Mouse (Mus musculus) kidney, postnatal 25 days (tissue): ENCODE results near the gene Msi2.

Source experiments
- DNase-seq, 2 experiments: peaks; one replicate each; pipeline ENCODE4 v3.0.0; 2021; ENCODE audit warnings: mixed read lengths in 2 of 2

The Msi2 gene

DNA sequence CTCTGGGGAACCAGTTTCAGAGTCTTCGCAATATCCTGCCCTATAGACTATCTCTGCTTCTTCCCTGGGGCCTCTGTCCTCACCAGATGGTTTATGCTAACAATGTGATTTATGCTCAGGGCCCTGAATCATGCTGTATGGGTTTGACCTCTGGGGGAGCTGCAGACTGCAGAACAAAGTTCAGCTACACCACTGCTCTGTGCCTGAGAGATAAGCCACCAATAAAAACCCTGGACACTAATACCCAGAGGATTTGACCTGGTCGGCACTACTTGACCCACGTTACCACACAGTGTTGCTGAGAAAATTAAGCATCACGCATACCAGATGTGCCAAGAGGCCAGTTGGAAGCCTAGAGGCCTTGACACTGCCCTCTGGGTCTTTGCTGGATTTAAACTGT is 420.8 kb downstream of the Msi2 start:
- peak; percentile 49 to 63 for DNase-seq

DNA sequence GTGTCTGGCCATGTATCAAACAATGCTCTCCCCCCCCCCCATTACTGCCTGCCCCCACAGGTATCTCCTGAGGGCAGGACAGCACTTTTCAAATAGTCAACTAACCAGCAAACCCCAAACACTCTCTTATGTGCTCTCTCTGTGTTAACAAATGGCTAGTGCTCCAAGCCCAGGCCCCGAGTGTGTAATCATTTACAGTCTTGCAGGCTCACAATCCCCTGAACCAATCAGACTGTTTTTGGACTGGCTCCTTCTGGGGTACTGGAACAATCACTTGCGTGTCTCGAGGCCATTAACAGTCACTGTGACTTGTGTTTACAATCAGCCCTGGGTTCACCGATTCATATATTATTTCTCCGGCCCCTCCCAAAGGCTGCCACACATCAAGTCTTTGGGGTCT is 423.0 kb downstream of the Msi2 start:
- DNase-seq = peak; percentile 63 to 77

DNA sequence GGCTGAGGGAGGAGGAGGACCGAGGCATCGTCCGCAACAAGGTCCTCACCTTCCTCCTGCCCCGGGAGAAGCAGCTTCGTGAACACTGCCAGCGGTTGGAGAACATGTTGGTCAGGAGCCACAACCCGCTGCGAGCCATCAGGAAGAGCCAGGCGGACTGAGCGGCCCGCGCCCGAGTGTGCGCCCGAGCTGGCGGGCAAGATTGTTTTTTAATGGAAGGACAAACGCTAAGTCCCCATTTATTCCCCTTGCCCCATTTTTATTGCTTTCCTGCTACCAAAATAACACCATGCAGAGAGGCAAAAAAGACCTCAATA is 424.0 kb downstream of the Msi2 start:
- peak in 1 of 2 experiments; percentile 45 for DNase-seq

DNA sequence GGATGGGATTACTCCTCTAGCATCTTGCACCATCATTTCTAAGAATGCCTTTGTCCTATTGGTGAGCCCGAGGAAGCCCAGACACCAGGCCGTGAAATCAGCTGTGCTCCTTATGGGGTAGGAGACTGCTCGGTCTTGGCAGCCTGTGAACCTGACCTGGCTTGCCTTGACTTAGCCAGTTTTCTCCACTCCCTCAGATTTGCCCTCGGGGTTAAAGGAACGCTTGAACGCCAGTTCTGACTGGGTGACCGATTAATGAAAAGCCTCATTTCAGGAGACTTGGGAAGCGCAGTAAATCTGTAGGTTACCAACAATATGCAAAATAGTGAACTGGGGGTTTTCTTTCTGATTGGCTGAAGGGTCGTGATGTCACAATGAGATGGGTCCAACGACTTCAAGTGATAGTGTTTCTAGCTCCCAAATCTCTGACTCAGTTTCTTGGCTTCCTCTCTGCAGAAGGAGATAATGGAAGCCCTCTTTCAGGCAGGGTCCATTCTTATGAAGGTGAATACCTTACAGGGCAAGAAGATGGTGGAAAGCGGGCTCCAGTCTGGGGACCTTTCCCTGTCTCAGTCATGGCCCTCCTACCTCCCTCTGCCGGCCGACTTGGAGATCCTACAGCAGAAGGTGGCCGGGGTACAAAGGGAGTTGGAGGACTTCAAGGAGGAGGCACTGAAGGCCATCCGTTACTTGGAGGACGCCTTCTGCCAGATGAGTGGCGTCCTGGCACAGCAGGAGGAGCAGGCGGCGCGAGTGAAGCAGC is 424.5 kb downstream of the Msi2 start, which contains the start of gene Ccdc182:
Ccdc182 (plus strand) TSS at position 428 of the 763 bp plus-strand sequence.
- peak; percentile 50 to 79 for DNase-seq

DNA sequence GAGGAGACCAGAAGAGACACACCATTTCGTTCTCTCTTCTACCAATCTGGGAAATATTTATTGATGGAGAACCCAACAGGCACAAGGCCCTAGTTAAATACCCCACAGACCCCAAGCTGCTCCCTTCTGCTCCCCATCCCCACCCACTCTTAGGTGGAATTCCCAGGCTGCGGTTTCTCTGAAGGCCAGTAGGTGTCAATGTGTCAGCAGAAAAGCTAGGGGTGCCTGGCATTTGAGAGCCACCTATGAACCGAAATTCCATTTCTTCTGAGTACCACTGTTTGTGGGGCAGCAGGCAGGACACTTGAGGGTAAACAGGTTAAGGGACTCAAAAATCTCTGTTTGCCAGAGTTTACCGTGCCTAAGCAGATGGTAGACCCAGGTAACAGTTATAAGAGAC is 426.6 kb downstream of the Msi2 start:
- peak; percentile 49 to 56 for DNase-seq

DNA sequence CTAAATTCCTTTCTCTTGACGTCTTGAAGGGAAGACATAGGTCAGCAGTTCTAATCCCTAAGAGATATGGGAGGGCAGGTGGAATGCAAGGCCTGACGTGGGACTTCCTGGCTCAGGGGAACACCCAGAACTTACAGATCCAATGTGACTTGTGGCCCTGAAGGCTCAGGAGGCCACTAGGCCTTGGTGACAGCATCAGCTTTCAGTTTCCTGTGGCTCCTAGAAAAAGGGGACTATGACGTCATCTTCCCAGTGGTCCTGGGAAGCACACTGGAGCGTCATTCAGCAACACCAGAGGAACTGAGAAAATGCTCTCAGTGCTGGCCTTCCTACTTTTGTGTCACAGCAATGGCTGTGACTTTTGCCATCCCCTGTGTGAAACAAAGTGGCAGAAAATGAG is 427.1 kb downstream of the Msi2 start:
- no peak for DNase-seq
